Mouse (Mus musculus) lung, adult 18-20 months (tissue): ENCODE data around the gene Sag.
A peak's percentile ranks its signal among the peaks of the same experiment; 100 is the strongest.
"Not testable (repeated sequence)": the region's sequence is repeated elsewhere in the genome, so short reads cannot be mapped to it uniquely, and the experiment has no call there.

ENCODE experiments used
- DNase-seq, 2 experiments: peaks; one replicate each; pipeline ENCODE4 v3.0.0; 2022; ENCODE audit warnings: mixed read lengths in 2 of 2

Sag gene

GRCm38 (mm10) chr1:87825281-87825680 lies 21.8 kb downstream of the Sag start:
- DNase-seq = no peak

- DNase-seq = no peak
Observed at GRCm38 (mm10) chr1:87825991-87826390, 22.5 kb downstream of the Sag start.

GRCm38 (mm10) chr1:87826474-87826873 lies 23.0 kb downstream of the Sag start:
- no peak for DNase-seq

- not testable (repeated sequence) for DNase-seq
Observed at GRCm38 (mm10) chr1:87827476-87827875, 24.0 kb downstream of the Sag start.

GRCm38 (mm10) chr1:87828185-87828584 lies 24.7 kb downstream of the Sag start:
- DNase-seq = peak; percentile 55 to 75

- DNase-seq = no peak
Observed at GRCm38 (mm10) chr1:87828926-87829580, 25.6 kb downstream of the Sag start.

GRCm38 (mm10) chr1:87829621-87830211 lies 26.2 kb downstream of the Sag start:
- no peak for DNase-seq

GRCm38 (mm10) chr1:87836453-87836852 lies 33.0 kb downstream of the Sag start:
- DNase-seq = no peak

- DNase-seq = no peak
Observed at GRCm38 (mm10) chr1:87837018-87837417, 33.5 kb downstream of the Sag start.

- no peak for DNase-seq
Observed at GRCm38 (mm10) chr1:87840411-87841208, 37.1 kb downstream of the Sag start.

GRCm38 (mm10) chr1:87846801-87847474 lies 43.5 kb downstream of the Sag start:
- peak; percentile 31 to 42 for DNase-seq

GRCm38 (mm10) chr1:87847475-87848168 lies 44.1 kb downstream of the Sag start:
- DNase-seq = no peak

- no peak for DNase-seq
Observed at GRCm38 (mm10) chr1:87848237-87848996, 44.9 kb downstream of the Sag start.

- peak in 1 of 2 experiments; percentile 20 for DNase-seq
Observed at GRCm38 (mm10) chr1:87849278-87849677, 45.8 kb downstream of the Sag start.

- no peak for DNase-seq
Observed at GRCm38 (mm10) chr1:87851344-87851743, 47.9 kb downstream of the Sag start.

GRCm38 (mm10) chr1:87852081-87852790 lies 48.8 kb downstream of the Sag start:
- no peak for DNase-seq

- peak; percentile 46 to 56 for DNase-seq
Observed at GRCm38 (mm10) chr1:87852892-87853600, 49.6 kb downstream of the Sag start, which contains the start of gene Dgkd. Gene Dgkd, plus strand, starts transcription at chr1:87853287.

GRCm38 (mm10) chr1:87853601-87854361 lies 50.3 kb downstream of the Sag start:
- DNase-seq = peak in 1 of 2 experiments; percentile 37

GRCm38 (mm10) chr1:87854411-87854810 lies 50.9 kb downstream of the Sag start:
- no peak for DNase-seq

GRCm38 (mm10) chr1:87854851-87855251 lies 51.4 kb downstream of the Sag start:
- no peak for DNase-seq
